24 mouse cellular contexts compared by ENCODE assay signal in genomic region chr11:26454081-26454480, GRCm38 (mm10).
A peak's percentile ranks its signal among the peaks of the same experiment; 100 is the strongest.
DNase-seq lines count a peak whose midpoint lies in the region; ATAC-seq and TF ChIP-seq lines count a peak whose summit lies in the region.
"Had no signal": no experiment of that assay in that cellular context is flagged by ENCODE, and none has a peak within 500 bp of the region (broad histone marks: within the 10 kb centered on the region; RNA-seq: fewer than 3 reads in every experiment).

No protein-coding gene starts in this region.

- H3K4me1 ChIP-seq in liver, embryonic 12.5 days: peaks cover 14% of the 10 kb centered on the region
- H3K4me1 ChIP-seq in liver, postnatal 0 days (ENCODE audit: insufficient read depth): peaks cover 4% of the 10 kb centered on the region; the same call in 1 of the 2 replicates
- H3K4me1 ChIP-seq in G1E (ENCODE audit: insufficient read depth, low read depth, low read length): peaks cover 45% of the 10 kb centered on the region
- peaks cover 23 to 24% of the 10 kb centered on the region in 2 experiments for H3K4me1 ChIP-seq in MEL (ENCODE audit: control insufficient read depth in 1 of 2, insufficient read depth in 2 of 2, low read length in 2 of 2)
- H3K4me1 ChIP-seq: embryonic facial prominence, embryonic 13.5 days; embryonic facial prominence, embryonic 15.5 days; forebrain, embryonic 10.5 days; forebrain, embryonic 12.5 days had no signal

- H3K27ac ChIP-seq in liver, embryonic 12.5 days: no peak overlapping the region
- no peak overlapping the region for H3K27ac ChIP-seq in liver, postnatal 0 days (ENCODE audit: low read depth)
- H3K27ac ChIP-seq in MEL (ENCODE audit: control insufficient read depth, low read depth, low read length): peak overlapping the region; percentile 73
- H3K27ac ChIP-seq: embryonic facial prominence, embryonic 13.5 days; embryonic facial prominence, embryonic 15.5 days; forebrain, embryonic 10.5 days; forebrain, embryonic 12.5 days had no signal

- H3K79me2 ChIP-seq in MEL (ENCODE audit: control insufficient read depth, insufficient read depth, low read length, poor library complexity): no peaks in the 10 kb centered on the region

- no peak for TF ChIP-seq CTCF in liver, postnatal 0 days (IDR thresholded peaks at IDR 0.05; ENCODE audit: low read depth)
- TF ChIP-seq CTCF in G1E (IDR thresholded peaks at IDR 0.05; ENCODE audit: low read depth, low read length): no peak
- no peak for TF ChIP-seq CTCF in MEL (IDR thresholded peaks at IDR 0.05 in 2 of 3, conservative IDR thresholded peaks at IDR 0.05 in 1 of 3; ENCODE audit: control insufficient read depth in 1 of 3, insufficient read depth in 1 of 3, low read depth in 2 of 3, low read length in 3 of 3, poor library complexity in 1 of 3, severe bottlenecking in 1 of 3)

- H3K27me3 ChIP-seq in liver, embryonic 12.5 days (replicated peaks): no peaks in the 10 kb centered on the region
- no peaks in the 10 kb centered on the region for H3K27me3 ChIP-seq in liver, postnatal 0 days (ENCODE audit: insufficient read depth, low read length)
- H3K27me3 ChIP-seq in G1E (ENCODE audit: insufficient read depth, low read length): no peaks in the 10 kb centered on the region
- no peaks in the 10 kb centered on the region for H3K27me3 ChIP-seq in MEL (ENCODE audit: control insufficient read depth in 1 of 2, insufficient read depth in 2 of 2, low read length in 2 of 2)
- H3K27me3 ChIP-seq: embryonic facial prominence, embryonic 13.5 days; embryonic facial prominence, embryonic 15.5 days; forebrain, embryonic 12.5 days had no signal

- H3K4me3 ChIP-seq in liver, embryonic 12.5 days: no peak overlapping the region
- H3K4me3 ChIP-seq in liver, postnatal 0 days (ENCODE audit: low read depth, low read length): no peak overlapping the region
- H3K4me3 ChIP-seq in G1E (ENCODE audit: low read depth, low read length): peak overlapping the region; percentile 48; the same call in 1 of the 2 replicates
- no peak overlapping the region for H3K4me3 ChIP-seq in MEL (ENCODE audit: control insufficient read depth in 1 of 2, insufficient read depth in 1 of 2, low read depth in 2 of 2, low read length in 2 of 2)
- H3K4me3 ChIP-seq: embryonic facial prominence, embryonic 13.5 days; embryonic facial prominence, embryonic 15.5 days; erythroblast, embryonic 14.5 days; forebrain, embryonic 10.5 days; forebrain, embryonic 12.5 days had no signal

- H3K36me3 ChIP-seq in liver, embryonic 12.5 days: no peaks in the 10 kb centered on the region
- H3K36me3 ChIP-seq in liver, postnatal 0 days (replicated peaks; ENCODE audit: insufficient read depth, low read length): no peaks in the 10 kb centered on the region
- H3K36me3 ChIP-seq in G1E (replicated peaks) (peaks cover 29% of the 10 kb centered on the region), MEL (ENCODE audit: control insufficient read depth in 1 of 2, insufficient read depth in 2 of 2, low read length in 2 of 2) (peaks cover 2 to 35% of the 10 kb centered on the region in 2 experiments; a peak in 2 of 4 replicates)
- H3K36me3 ChIP-seq: embryonic facial prominence, embryonic 13.5 days; embryonic facial prominence, embryonic 15.5 days; forebrain, embryonic 12.5 days had no signal

- no peaks in the 10 kb centered on the region for H3K9me3 ChIP-seq in liver, embryonic 12.5 days (replicated peaks)
- no peaks in the 10 kb centered on the region for H3K9me3 ChIP-seq in liver, postnatal 0 days (ENCODE audit: low read length)
- no peaks in the 10 kb centered on the region for H3K9me3 ChIP-seq in G1E (replicated peaks)
- no peaks in the 10 kb centered on the region for H3K9me3 ChIP-seq in MEL (replicated peaks; ENCODE audit: insufficient read depth, low read length)
- H3K9me3 ChIP-seq: embryonic facial prominence, embryonic 13.5 days; embryonic facial prominence, embryonic 15.5 days; forebrain, embryonic 10.5 days; forebrain, embryonic 12.5 days had no signal

- no peak for TF ChIP-seq RAD21 in MEL (IDR thresholded peaks at IDR 0.05; ENCODE audit: low read depth, low read length)

- TF ChIP-seq EP300 in liver, postnatal 0 days (IDR thresholded peaks at IDR 0.05; ENCODE audit: low read depth): no peak
- TF ChIP-seq EP300 in MEL (IDR thresholded peaks at IDR 0.05; ENCODE audit: low read depth in 1 of 2, low read length in 2 of 2): peak; percentile 57 to 75

- 74% methylated on average over 4 of the region's 4 CpGs for WGBS in liver, embryonic 12.5 days (ENCODE audit: insufficient replicate concordance)
- WGBS in liver, postnatal 0 days (ENCODE audit: insufficient replicate concordance): 64% methylated on average over 4 of the region's 4 CpGs

- TF ChIP-seq POLR2A in MEL (IDR thresholded peaks at IDR 0.05; ENCODE audit: control insufficient read depth in 1 of 2, insufficient read depth in 1 of 2, low read depth in 1 of 2, low read length in 2 of 2, poor library complexity in 1 of 2): no peak

- no peak overlapping the region for H3K4me2 ChIP-seq in liver, embryonic 12.5 days
- H3K4me2 ChIP-seq in liver, postnatal 0 days (ENCODE audit: low read depth, low read length): no peak overlapping the region
- H3K4me2 ChIP-seq: embryonic facial prominence, embryonic 13.5 days; embryonic facial prominence, embryonic 15.5 days; forebrain, embryonic 12.5 days had no signal

- ATAC-seq in liver, embryonic 12.5 days: 0 out of 2 replicates have a peak, but pooled peaks have one; percentile 15
- ATAC-seq in liver, postnatal 0 days: no peak
- peak; percentile 45 for ATAC-seq in G1E (ENCODE audit: extremely low read depth, insufficient number of reproducible peaks, low FRiP score, poor library complexity, severe bottlenecking)
- peak; percentile 52 for ATAC-seq in megakaryocyte progenitor cell, adult 5-6 weeks (replicated peaks; ENCODE audit: poor library complexity)
- ATAC-seq: forebrain, embryonic 14.5 days; forebrain, embryonic 16.5 days had no signal

- no peak for DNase-seq in liver, postnatal 0 days
- DNase-seq in G1E (ENCODE audit: low spot score): no peak
- DNase-seq in MEL (ENCODE audit: low read depth, low spot score): peak; percentile 61
- DNase-seq in kidney, postnatal 4 days: no peak
- DNase-seq in kidney, postnatal 25 days: no peak
- no peak for DNase-seq in layer of hippocampus, adult 9-11 months
- DNase-seq: adrenal gland, adult 2 months; adrenal gland, postnatal 10 days; adrenal gland, postnatal 25 days; cerebellum, adult 11 months; cerebellum, adult 18-20 months; cerebellum, adult 9-11 months; cerebellum, postnatal 14 days; cerebellum, postnatal 36 days; embryo, embryonic 11 days had no signal

- no peak overlapping the region for H3K9ac ChIP-seq in liver, embryonic 12.5 days
- H3K9ac ChIP-seq in liver, postnatal 0 days (replicated peaks): no peak overlapping the region
- H3K9ac ChIP-seq in MEL (ENCODE audit: control insufficient read depth, low read depth, low read length, poor library complexity, severe bottlenecking): peak overlapping the region; percentile 20; the same call in 1 of the 2 replicates
- H3K9ac ChIP-seq: embryonic facial prominence, embryonic 13.5 days; embryonic facial prominence, embryonic 15.5 days; forebrain, embryonic 12.5 days had no signal

TF ChIP-seq in MEL, 35 proteins besides CTCF, POLR2A, EP300 and RAD21:
- TF ChIP-seq ETS1 (IDR thresholded peaks at IDR 0.05; ENCODE audit: low read depth, low read length) (peak; percentile 59), TAL1 (IDR thresholded peaks at IDR 0.05; ENCODE audit: low read length) (peak; percentile 20; the same call in 1 of the 2 replicates), ELF1 (IDR thresholded peaks at IDR 0.05; ENCODE audit: low read depth, low read length) (no peak), RCOR1 (IDR thresholded peaks at IDR 0.05; ENCODE audit: low read depth, low read length) (no peak; the same call in 1 of the 2 replicates), GATA1 (IDR thresholded peaks at IDR 0.05; ENCODE audit: low read depth, low read length) (peak; percentile 68), TCF12 (IDR thresholded peaks at IDR 0.05; ENCODE audit: low read depth, low read length) (peak; percentile 65; the same call in 1 of the 2 replicates), MEF2A (IDR thresholded peaks at IDR 0.05; ENCODE audit: extremely low read depth, insufficient replicate concordance, low read depth, low read length, poor library complexity, severe bottlenecking) (0 out of 2 replicates have a peak, but pooled peaks have one; percentile 0)
